Mouse (Mus musculus) heart, embryonic 11.5 days (tissue): ENCODE measurements around the gene Man2a2. TPM values are rescaled to one million over a fixed set of nuclear protein-coding genes. Genes with fewer than 3 reads are reported as not detected.
A peak's percentile ranks its signal among the peaks of the same experiment; 100 is the strongest.

Experiments used
- ATAC-seq: fragments of 200-750 bp; cut with Nextera tagmentation; replicated peaks from 2 replicates; pipeline ENCODE4 v1.8.0; 2017; ENCODE audit warnings: moderate library complexity; ENCODE audit not compliant: insufficient number of reproducible peaks, low FRiP score, low TSS enrichment
- H3K27ac ChIP-seq: fragments of 300-500 bp; sonication (generic); 2 replicates; pipeline ENCODE4 v1.5.1; 2014; ENCODE audit warnings: mild to moderate bottlenecking, low read depth, low read length
- H3K27me3 ChIP-seq: fragments of 300-500 bp; sonication (generic); 2 replicates; pipeline ENCODE4 v1.6.1; 2014; ENCODE audit warnings: mild to moderate bottlenecking, low read length, mixed read lengths; ENCODE audit not compliant: control insufficient read depth, insufficient read depth
- H3K36me3 ChIP-seq: fragments of 300-500 bp; sonication (generic); 2 replicates; pipeline ENCODE4 v1.6.1; 2014; ENCODE audit warnings: mild to moderate bottlenecking, low read length, moderate library complexity, mixed read lengths; ENCODE audit not compliant: control insufficient read depth, insufficient read depth
- H3K4me1 ChIP-seq: fragments of 300-500 bp; sonication (generic); 2 replicates; pipeline ENCODE4 v1.6.1; 2014; ENCODE audit warnings: low read length; ENCODE audit not compliant: control insufficient read depth, insufficient read depth
- H3K4me2 ChIP-seq: fragments of 300-500 bp; sonication (generic); 2 replicates; pipeline ENCODE4 v1.6.1; 2014; ENCODE audit warnings: mild to moderate bottlenecking, moderate library complexity
- H3K4me3 ChIP-seq: fragments of 300-500 bp; sonication (generic); 2 replicates; pipeline ENCODE4 v1.5.1; 2014; ENCODE audit warnings: low read depth, low read length
- H3K9ac ChIP-seq: fragments of 300-500 bp; sonication (generic); 2 replicates; pipeline ENCODE4 v1.6.1; 2014; ENCODE audit warnings: mild to moderate bottlenecking, low read depth, low read length, moderate library complexity
- H3K9me3 ChIP-seq: fragments of 300-500 bp; sonication (generic); replicated peaks from 2 replicates; pipeline ENCODE4 v1.6.1; 2016; ENCODE audit warnings: low read length; ENCODE audit not compliant: control insufficient read depth
- WGBS: fragments of 180-500 bp; shearing (Covaris S2); extraction: QIAGEN DNeasy Blood & Tissue Kit; methylation state at CpG from one replicate; pipeline ENCODE4 v1.1.7; 2014; ENCODE audit not compliant: insufficient replicate concordance; 5-methylcytosine and 5-hydroxymethylcytosine counted together
- polyA plus RNA-seq: library from polyadenylated mRNA; unstranded; fragments of >200 nt; fragmentation: Nextera tagmentation; extraction: Ambion mirVana; gene quantifications from 2 replicates; pipeline ENCODE4 v1.2.1, GENCODE M21; 2014

Gene Man2a2
- polyA plus RNA-seq, 1 experiment from 2014 or later: 12.3 TPM

DNA sequence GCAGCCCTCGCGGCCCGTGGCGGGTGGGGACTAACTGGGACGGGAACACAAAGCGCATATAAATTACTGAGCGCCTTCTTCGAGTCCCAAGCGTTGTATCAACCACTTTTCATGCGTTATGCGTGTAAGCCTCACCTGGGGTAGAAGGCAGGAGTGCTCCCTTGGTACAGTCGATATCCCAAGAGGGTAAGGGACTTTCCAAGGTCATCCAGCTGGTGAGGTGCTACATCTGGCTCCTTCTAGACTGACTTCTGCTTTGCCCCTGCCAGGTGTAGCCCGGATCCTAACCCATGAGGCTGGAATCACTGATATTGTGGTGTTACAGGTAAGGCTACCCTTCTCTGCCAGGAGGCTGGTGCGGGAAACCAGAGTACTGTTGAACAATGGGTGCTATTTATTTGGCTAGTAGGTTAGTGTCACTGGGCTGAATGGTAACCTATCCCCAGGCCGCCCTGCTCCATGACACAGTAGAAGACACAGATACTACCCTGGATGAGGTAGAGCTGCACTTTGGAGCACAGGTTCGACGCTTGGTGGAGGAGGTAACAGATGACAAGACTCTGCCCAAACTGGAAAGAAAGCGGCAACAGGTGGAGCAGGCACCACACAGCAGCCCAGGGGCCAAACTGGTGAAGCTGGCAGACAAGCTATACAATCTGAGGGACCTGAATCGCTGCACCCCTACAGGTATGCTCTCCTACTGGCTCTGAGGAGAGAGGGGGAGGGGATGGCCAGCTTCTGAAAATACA lies 27.7 kb downstream of the Man2a2 start:
- no peak for ATAC-seq
- no peaks in the 10 kb centered on the region for H3K36me3 ChIP-seq
- H3K4me3 ChIP-seq: peak overlapping the region; percentile 59
- peak overlapping the region; percentile 88 for H3K9ac ChIP-seq
- H3K27ac ChIP-seq: peak overlapping the region; percentile 54
- WGBS: 24% methylated on average over 19 of the region's 19 CpGs
- H3K4me1 ChIP-seq: peaks cover 23% of the 10 kb centered on the region
- no peaks in the 10 kb centered on the region for H3K9me3 ChIP-seq
- H3K27me3 ChIP-seq: no peaks in the 10 kb centered on the region
- H3K4me2 ChIP-seq: peak overlapping the region; percentile 91

DNA sequence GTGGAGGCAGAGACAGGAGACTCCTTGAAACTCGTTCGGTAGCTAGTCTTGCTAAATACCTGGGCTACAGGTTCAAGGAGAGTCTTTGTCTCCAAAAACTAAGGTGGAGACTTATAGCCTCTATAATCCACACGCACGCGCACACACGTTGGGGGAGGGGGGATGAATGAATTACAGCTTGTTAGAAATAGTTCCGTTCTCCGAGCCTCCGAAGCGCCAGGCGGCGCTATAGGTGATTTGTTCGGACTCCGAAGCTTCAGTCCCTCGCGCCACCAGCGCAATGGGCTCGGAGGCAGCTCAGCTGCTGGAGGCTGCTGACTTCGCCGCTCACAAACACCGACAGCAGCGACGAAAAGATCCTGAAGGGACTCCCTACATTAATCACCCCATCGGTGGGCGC lies 28.3 kb downstream of the Man2a2 start, which contains the start of gene Hddc3:
Gene Hddc3, plus strand, starts transcription at position 247 of the 400 bp plus-strand sequence.
- H3K36me3 ChIP-seq: no peaks in the 10 kb centered on the region
- no peak for ATAC-seq
- H3K27me3 ChIP-seq: no peaks in the 10 kb centered on the region
- H3K9me3 ChIP-seq: no peaks in the 10 kb centered on the region
- H3K4me3 ChIP-seq: peak within 1 kb of the TSS; percentile 59
- H3K9ac ChIP-seq: peak within 1 kb of the TSS; percentile 88
- WGBS: 1% methylated on average over 25 of the region's 25 CpGs
- H3K4me1 ChIP-seq: peaks cover 25% of the 10 kb centered on the region
- peak within 1 kb of the TSS; percentile 54 for H3K27ac ChIP-seq
- peak within 1 kb of the TSS; percentile 91 for H3K4me2 ChIP-seq

DNA sequence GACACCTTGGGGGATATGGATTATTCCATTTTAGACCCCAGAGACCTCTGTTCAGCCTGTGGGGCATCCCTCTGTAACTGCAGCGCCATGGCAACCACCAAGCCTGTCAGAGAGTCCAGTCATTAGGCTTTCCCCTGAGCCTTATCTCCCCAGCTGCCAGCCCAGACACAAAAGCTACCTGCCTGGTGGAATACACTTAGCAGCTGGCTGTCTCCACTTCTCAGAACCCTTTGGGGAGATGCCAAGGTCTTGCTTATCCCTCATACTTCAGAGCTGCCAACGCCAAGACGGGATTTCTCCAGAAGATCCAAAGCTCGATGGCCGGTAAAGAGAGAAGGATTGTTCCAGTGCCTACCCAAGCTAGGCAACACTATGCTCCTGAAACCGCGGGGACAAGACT lies 29.4 kb downstream of the Man2a2 start:
- H3K9me3 ChIP-seq: no peaks in the 10 kb centered on the region
- H3K4me2 ChIP-seq: no peak overlapping the region
- H3K9ac ChIP-seq: no peak overlapping the region
- H3K36me3 ChIP-seq: no peaks in the 10 kb centered on the region
- H3K27ac ChIP-seq: no peak overlapping the region
- no peaks in the 10 kb centered on the region for H3K27me3 ChIP-seq
- H3K4me3 ChIP-seq: no peak overlapping the region
- WGBS: 61% methylated on average over 7 of the region's 7 CpGs
- no peak for ATAC-seq
- peaks cover 23% of the 10 kb centered on the region for H3K4me1 ChIP-seq

DNA sequence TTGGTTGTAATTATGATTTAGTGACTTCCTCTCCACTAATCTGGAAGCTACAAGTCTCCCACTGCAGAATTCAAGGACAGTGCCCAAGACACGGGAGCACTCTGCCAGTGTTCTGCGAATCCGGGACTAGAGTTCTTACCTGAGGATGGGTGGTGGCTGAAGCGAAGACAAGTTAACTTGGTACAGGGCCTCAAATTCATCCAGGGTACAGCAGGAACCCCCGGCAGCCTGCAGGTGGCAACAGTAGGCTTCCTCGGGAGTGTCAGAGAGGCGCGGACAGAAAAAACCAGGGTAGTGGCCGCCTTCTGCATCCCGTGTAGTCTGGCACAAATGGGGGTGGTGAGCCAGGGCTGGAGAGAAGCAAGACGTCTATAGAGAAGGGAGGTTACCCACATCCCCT lies 30.4 kb downstream of the Man2a2 start, which contains the start of gene Unc45a:
Gene Unc45a, minus strand, starts transcription at position 213 of the 400 bp plus-strand sequence.
- Histone ChIP-seq H3K9ac (peak within 1 kb of the TSS; percentile 61), H3K27ac (peak within 1 kb of the TSS; percentile 70), H3K4me3 (peak within 1 kb of the TSS; percentile 64), H3K36me3 (peaks cover 4% of the 10 kb centered on the region), H3K27me3 (no peaks in the 10 kb centered on the region), H3K9me3 (no peaks in the 10 kb centered on the region), H3K4me1 (peaks cover 22% of the 10 kb centered on the region), H3K4me2 (peak within 1 kb of the TSS; percentile 95)
- ATAC-seq: peak; percentile 61; the same call in 1 of the 2 replicates
- under 1% methylated on average over 11 of the region's 11 CpGs for WGBS

DNA sequence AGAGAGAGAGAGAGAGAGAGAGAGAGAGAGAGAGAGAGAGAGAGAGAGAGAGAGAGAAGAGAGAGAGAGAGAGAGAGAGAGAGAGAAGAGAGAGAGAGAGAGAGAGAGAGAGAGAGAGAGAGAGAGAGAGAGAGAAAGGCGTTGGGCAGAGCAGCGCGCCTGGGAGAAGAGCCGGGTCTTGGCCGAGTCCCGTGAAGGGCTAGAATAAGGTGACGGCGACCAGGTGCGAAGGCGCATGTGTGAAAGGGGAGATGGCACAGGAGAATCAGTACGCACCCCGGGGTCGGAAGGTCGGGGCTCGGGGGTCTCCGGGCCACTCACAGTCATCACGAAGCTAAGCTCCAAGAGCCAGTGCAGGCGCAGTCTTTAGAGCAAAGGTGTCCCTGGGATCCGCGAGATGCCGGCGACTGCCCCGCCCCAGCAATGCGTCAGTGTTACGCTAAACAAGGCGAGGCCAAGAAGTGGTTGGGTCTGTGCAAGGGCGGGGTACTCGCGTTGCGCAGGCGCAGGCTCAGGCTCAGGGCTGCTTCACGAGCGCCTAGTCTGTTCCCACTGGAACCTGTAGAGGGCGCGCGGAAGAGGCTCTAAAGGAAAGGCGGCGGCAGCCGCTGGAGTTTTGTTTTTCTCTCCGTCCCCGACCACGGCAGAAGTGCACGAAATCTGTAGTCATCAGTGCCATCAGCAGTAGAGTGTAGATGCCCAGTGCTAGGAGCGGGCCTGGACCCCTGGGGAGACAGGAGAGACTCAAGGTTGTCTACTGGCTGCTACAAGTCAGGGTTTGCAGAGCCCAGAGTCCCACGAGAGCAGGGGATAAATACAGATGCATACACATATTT lies 31.2 kb downstream of the Man2a2 start:
- H3K27me3 ChIP-seq: no peaks in the 10 kb centered on the region
- H3K9ac ChIP-seq: peak overlapping the region; percentile 73
- H3K9me3 ChIP-seq: no peaks in the 10 kb centered on the region
- WGBS: under 1% methylated on average over 44 of the region's 45 CpGs
- peak overlapping the region; percentile 95 for H3K4me2 ChIP-seq
- ATAC-seq: peak; percentile 96
- peaks cover 9% of the 10 kb centered on the region for H3K36me3 ChIP-seq
- peak overlapping the region; percentile 64 for H3K4me3 ChIP-seq
- peak overlapping the region; percentile 70 for H3K27ac ChIP-seq
- H3K4me1 ChIP-seq: peaks cover 22% of the 10 kb centered on the region

DNA sequence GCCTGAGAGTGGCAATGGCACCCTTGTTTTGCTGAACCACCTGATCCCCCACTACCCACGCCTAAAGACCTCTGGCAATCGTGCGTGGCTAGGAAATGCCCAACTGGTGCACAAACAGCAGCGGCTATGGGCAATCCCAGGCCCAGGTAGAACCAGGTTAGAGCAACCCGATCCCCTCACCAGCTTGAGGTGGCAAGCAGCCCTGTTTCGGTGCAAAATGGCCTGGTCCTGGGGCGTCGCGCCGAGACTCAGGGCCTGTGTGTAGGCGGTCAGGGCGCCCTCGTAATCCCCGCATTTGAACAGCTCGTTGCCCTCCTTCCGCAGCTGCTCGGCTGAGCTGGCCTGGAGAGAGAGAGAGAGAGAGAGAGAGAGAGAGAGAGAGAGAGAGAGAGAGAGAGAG lies 31.8 kb downstream of the Man2a2 start:
- H3K4me3 ChIP-seq: peak overlapping the region; percentile 64
- H3K27ac ChIP-seq: peak overlapping the region; percentile 41; the same call in 1 of the 2 replicates
- H3K36me3 ChIP-seq: peaks cover 9% of the 10 kb centered on the region
- H3K4me2 ChIP-seq: peak overlapping the region; percentile 95
- WGBS: 10% methylated on average over 17 of the region's 17 CpGs
- ATAC-seq: no peak
- peak overlapping the region; percentile 73 for H3K9ac ChIP-seq
- no peaks in the 10 kb centered on the region for H3K9me3 ChIP-seq
- H3K27me3 ChIP-seq: no peaks in the 10 kb centered on the region
- peaks cover 22% of the 10 kb centered on the region for H3K4me1 ChIP-seq

DNA sequence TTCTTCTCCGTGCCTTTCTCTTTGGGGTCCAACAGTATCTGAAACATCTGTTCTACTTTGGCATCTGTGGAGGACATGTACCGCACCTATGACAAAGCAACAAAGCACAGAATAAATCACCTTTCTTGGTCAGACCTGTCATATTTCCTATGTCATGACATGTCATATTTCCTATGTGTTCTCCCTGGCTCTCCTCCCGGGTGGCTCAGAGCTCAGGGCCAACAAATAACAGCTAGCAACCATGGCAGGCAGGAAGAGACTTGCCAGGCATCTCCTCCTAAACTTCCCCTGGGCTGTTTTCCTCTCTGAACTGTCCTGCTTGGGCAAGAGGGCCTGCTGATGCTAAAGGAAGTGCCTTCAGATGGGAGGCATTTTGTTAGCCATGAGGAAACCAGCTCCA lies 34.2 kb downstream of the Man2a2 start:
- no peaks in the 10 kb centered on the region for H3K27me3 ChIP-seq
- ATAC-seq: no peak
- 91% methylated on average over 3 of the region's 3 CpGs for WGBS

DNA sequence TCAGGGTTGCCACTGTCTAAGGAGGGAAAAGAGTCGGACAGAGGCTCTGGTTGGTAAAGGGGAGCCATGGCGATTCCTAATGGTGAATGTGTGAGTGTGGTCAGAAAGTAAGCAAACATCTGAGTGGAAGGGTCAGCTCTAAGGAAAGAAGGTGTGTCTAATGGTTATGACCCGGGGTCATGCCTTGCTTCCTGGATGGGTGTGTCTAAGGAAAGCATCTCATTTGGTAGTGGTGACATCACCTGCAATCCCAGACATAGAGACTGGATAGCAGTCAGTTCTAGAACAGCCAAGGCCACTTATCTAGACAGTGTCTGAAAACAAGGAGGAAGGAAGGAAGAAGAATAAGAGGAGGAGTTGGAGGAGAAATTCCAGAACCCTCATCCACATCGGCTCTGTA lies 36.3 kb downstream of the Man2a2 start:
- Histone ChIP-seq H3K4me2 (no peak overlapping the region), H3K27me3 (no peaks in the 10 kb centered on the region), H3K9ac (no peak overlapping the region), H3K36me3 (peaks cover 42% of the 10 kb centered on the region), H3K4me1 (peaks cover 10% of the 10 kb centered on the region), H3K9me3 (no peaks in the 10 kb centered on the region), H3K27ac (no peak overlapping the region), H3K4me3 (no peak overlapping the region)
- 85% methylated on average over 4 of the region's 4 CpGs for WGBS
- no peak for ATAC-seq

More for the DNA sequence above, 34.2 kb downstream of the Man2a2 start:
- peaks cover 29% of the 10 kb centered on the region for H3K36me3 ChIP-seq
- no peaks in the 10 kb centered on the region for H3K9me3 ChIP-seq
- H3K9ac ChIP-seq: no peak overlapping the region
- H3K4me3 ChIP-seq: no peak overlapping the region
- H3K4me1 ChIP-seq: peaks cover 17% of the 10 kb centered on the region
- H3K4me2 ChIP-seq: no peak overlapping the region
- no peak overlapping the region for H3K27ac ChIP-seq
